Mouse (Mus musculus) mouse trophoblast stem cell (cell line): ENCODE measurements around the gene Gatad2a.

Source experiments
- in situ Hi-C, 2 experiments: fragments of 300-500 bp; cut with MseI, MboI; formaldehyde crosslinking; loops; 2 replicates in 1 of 2; 3 replicates in 1 of 2; pipeline ENCODE4 v1.15.1; 2025

The Gatad2a gene

GRCm38 (mm10) chr8:69874654-69875053 is 121.5 kb downstream of the Gatad2a start:
- in situ Hi-C loops, result no loop called here

- in situ Hi-C loops, result no loop called here
These were observed 122.0 kb downstream of the Gatad2a start for GRCm38 (mm10) chr8:69874155-69874554.

- in situ Hi-C loops, result no loop called here
These were observed 125.3 kb downstream of the Gatad2a start for GRCm38 (mm10) chr8:69870907-69871306.

GRCm38 (mm10) chr8:69870003-69870765 is 126.0 kb downstream of the Gatad2a start:
- in situ Hi-C loops, result no loop called here

- in situ Hi-C loops, result no loop called here
These were observed 128.4 kb downstream of the Gatad2a start for GRCm38 (mm10) chr8:69867696-69868326.

- in situ Hi-C loops, result no loop called here
These were observed 132.0 kb downstream of the Gatad2a start for GRCm38 (mm10) chr8:69864180-69864579.

- in situ Hi-C loops, result no loop called here
These were observed 132.7 kb downstream of the Gatad2a start for GRCm38 (mm10) chr8:69863387-69864020.

GRCm38 (mm10) chr8:69861251-69861650 is 134.9 kb downstream of the Gatad2a start:
- in situ Hi-C loops, result no loop called here

- in situ Hi-C loops, result no loop called here
These were observed 135.4 kb downstream of the Gatad2a start for GRCm38 (mm10) chr8:69860807-69861206.
